17 mouse cellular contexts compared by ENCODE assay signal in the genomic region with DNA sequence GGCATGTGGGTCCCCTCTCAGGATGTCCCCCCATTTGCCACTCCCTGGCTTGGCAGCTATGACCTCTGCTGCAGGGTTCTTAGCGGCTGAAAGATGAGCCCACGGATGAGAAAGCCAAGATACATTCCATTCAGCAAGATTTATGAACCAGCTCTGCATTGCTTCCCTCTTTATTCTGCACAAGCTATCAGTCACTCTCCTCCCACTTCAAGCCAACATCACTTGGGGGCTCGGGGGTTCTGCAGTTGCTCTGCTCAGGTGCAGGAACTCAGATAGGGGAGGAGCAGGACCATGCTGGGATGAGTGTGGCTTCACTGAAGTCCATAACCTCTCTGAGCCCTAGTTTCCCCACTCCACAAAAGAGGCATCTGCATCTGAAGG. TPM values are rescaled to one million over a fixed set of nuclear protein-coding genes. Genes with fewer than 3 reads are reported as not detected.
DNase-seq lines count a peak whose midpoint lies in the region; ATAC-seq and TF ChIP-seq lines count a peak whose summit lies in the region.
"Had no signal": no experiment of that assay in that cellular context is flagged by ENCODE, and none has a peak within 500 bp of the region (broad histone marks: within the 10 kb centered on the region; RNA-seq: fewer than 3 reads in every experiment).

No protein-coding gene starts in this region.

- TF ChIP-seq CTCF in hindbrain, postnatal 0 days (IDR thresholded peaks at IDR 0.05; ENCODE audit: low read depth), result no peak
- no peak for TF ChIP-seq CTCF in left cerebral cortex, adult 2 months (IDR thresholded peaks at IDR 0.05)
- no peak for TF ChIP-seq CTCF in MEL (IDR thresholded peaks at IDR 0.05 in 2 of 3, conservative IDR thresholded peaks at IDR 0.05 in 1 of 3; ENCODE audit: control insufficient read depth in 1 of 3, insufficient read depth in 1 of 3, low read depth in 2 of 3, low read length in 3 of 3, poor library complexity in 1 of 3, severe bottlenecking in 1 of 3)

- no peak for TF ChIP-seq RAD21 in MEL (IDR thresholded peaks at IDR 0.05; ENCODE audit: low read depth, low read length)

- no peaks in the 10 kb centered on the region for H3K9me3 ChIP-seq in hindbrain, embryonic 10.5 days
- no peaks in the 10 kb centered on the region for H3K9me3 ChIP-seq in hindbrain, postnatal 0 days (ENCODE audit: low read length)
- H3K9me3 ChIP-seq in MEL (replicated peaks; ENCODE audit: insufficient read depth, low read length), result no peaks in the 10 kb centered on the region
- H3K9me3 ChIP-seq: embryonic facial prominence, embryonic 10.5 days; liver, embryonic 13.5 days; megakaryocyte, embryonic 14.5 days had no signal

- DNase-seq in hindbrain, embryonic 10.5 days (ENCODE audit: low spot score), result peak; percentile 21
- DNase-seq in hindbrain, postnatal 0 days (ENCODE audit: low spot score), result no peak
- DNase-seq in left cerebral cortex, adult 2 months (ENCODE audit: extremely low spot score in 1 of 2, low spot score in 2 of 2), result no peak
- DNase-seq in left cerebral cortex, postnatal 36 days (ENCODE audit: low spot score in 2 of 2), result no peak
- peak; percentile 79 for DNase-seq in MEL (ENCODE audit: low read depth, low spot score)
- DNase-seq in mesoderm, embryonic 11.5 days (ENCODE audit: low read depth, low spot score), result peak; percentile 52
- DNase-seq: adrenal gland, postnatal 36 days; cerebellum, adult 9-10 months; kidney, adult 11 months; kidney, postnatal 10 days; layer of hippocampus, postnatal 36 days; liver, embryonic 13.5 days; lung, adult 2 months; lung, postnatal 14 days had no signal

- WGBS in hindbrain, embryonic 10.5 days, result 48% methylated on average over 3 of the region's 3 CpGs
- 34% methylated on average over 3 of the region's 3 CpGs for WGBS in hindbrain, postnatal 0 days

- no peaks in the 10 kb centered on the region; the same call in 1 of the 2 replicates for H3K79me2 ChIP-seq in MEL (ENCODE audit: control insufficient read depth, insufficient read depth, low read length, poor library complexity)

- H3K4me3 ChIP-seq in hindbrain, embryonic 10.5 days, result no peak overlapping the region
- no peak overlapping the region for H3K4me3 ChIP-seq in hindbrain, postnatal 0 days (ENCODE audit: low read length)
- no peak overlapping the region for H3K4me3 ChIP-seq in left cerebral cortex, adult 2 months
- peak overlapping the region in 1 of 2 experiments; percentile 3; a peak in 1 of 4 replicates for H3K4me3 ChIP-seq in MEL (ENCODE audit: control insufficient read depth in 1 of 2, insufficient read depth in 1 of 2, low read depth in 2 of 2, low read length in 2 of 2)
- H3K4me3 ChIP-seq: embryonic facial prominence, embryonic 10.5 days; liver, embryonic 13.5 days had no signal

- no peaks in the 10 kb centered on the region for H3K36me3 ChIP-seq in hindbrain, embryonic 10.5 days
- H3K36me3 ChIP-seq in hindbrain, postnatal 0 days (ENCODE audit: insufficient read depth, low read length), result no peaks in the 10 kb centered on the region
- peaks cover 0 to 27% of the 10 kb centered on the region in 2 experiments; a peak in 2 of 4 replicates for H3K36me3 ChIP-seq in MEL (ENCODE audit: control insufficient read depth in 1 of 2, insufficient read depth in 2 of 2, low read length in 2 of 2)
- H3K36me3 ChIP-seq: liver, embryonic 13.5 days had no signal

- TF ChIP-seq EP300 in MEL (IDR thresholded peaks at IDR 0.05; ENCODE audit: low read depth in 1 of 2, low read length in 2 of 2), result peak in 1 of 2 experiments; percentile 49; a peak in 1 of 4 replicates

- intact Hi-C loops in left cerebral cortex, adult 2 months (cut with DNase I), result no loop called here
- intact Hi-C loops in left cerebral cortex, postnatal 36 days (cut with DNase I), result no loop called here

- no peak overlapping the region for H3K4me2 ChIP-seq in hindbrain, postnatal 0 days (ENCODE audit: low read depth, low read length)
- H3K4me2 ChIP-seq: liver, embryonic 13.5 days had no signal

- H3K9ac ChIP-seq in hindbrain, postnatal 0 days (replicated peaks; ENCODE audit: low read length), result no peak overlapping the region
- peak overlapping the region; percentile 60 for H3K9ac ChIP-seq in MEL (ENCODE audit: control insufficient read depth, low read depth, low read length, poor library complexity, severe bottlenecking)
- H3K9ac ChIP-seq: liver, embryonic 13.5 days had no signal

- ATAC-seq in hindbrain, postnatal 0 days, result no peak
- ATAC-seq in megakaryocyte, adult 5-6 weeks (ENCODE audit: poor library complexity, severe bottlenecking), result no peak

- H3K27me3 ChIP-seq in hindbrain, embryonic 10.5 days (ENCODE audit: insufficient read depth, poor library complexity, severe bottlenecking), result no peaks in the 10 kb centered on the region
- 0 out of 2 replicates have a peak, but pooled peaks cover 3% of the 10 kb centered on the region for H3K27me3 ChIP-seq in hindbrain, postnatal 0 days (ENCODE audit: insufficient read depth, low read length)
- H3K27me3 ChIP-seq in MEL (ENCODE audit: control insufficient read depth in 1 of 2, insufficient read depth in 2 of 2, low read length in 2 of 2), result no peaks in the 10 kb centered on the region

- TF ChIP-seq POLR2A in MEL (IDR thresholded peaks at IDR 0.05; ENCODE audit: control insufficient read depth in 1 of 2, insufficient read depth in 1 of 2, low read depth in 1 of 2, low read length in 2 of 2, poor library complexity in 1 of 2), result no peak

- peak overlapping the region; percentile 72; the same call in 1 of the 2 replicates for H3K27ac ChIP-seq in hindbrain, embryonic 10.5 days
- no peak overlapping the region for H3K27ac ChIP-seq in hindbrain, postnatal 0 days
- H3K27ac ChIP-seq in left cerebral cortex, adult 2 months, result peak overlapping the region; percentile 8; the same call in 1 of the 2 replicates
- peak overlapping the region; percentile 99 for H3K27ac ChIP-seq in MEL (ENCODE audit: control insufficient read depth, low read depth, low read length)
- H3K27ac ChIP-seq: embryonic facial prominence, embryonic 10.5 days; liver, embryonic 13.5 days had no signal

- H3K4me1 ChIP-seq in hindbrain, embryonic 10.5 days (replicated peaks), result peaks cover 35% of the 10 kb centered on the region
- no peaks in the 10 kb centered on the region for H3K4me1 ChIP-seq in hindbrain, postnatal 0 days (ENCODE audit: insufficient read depth, low read length)
- H3K4me1 ChIP-seq in MEL (ENCODE audit: control insufficient read depth in 1 of 2, insufficient read depth in 2 of 2, low read length in 2 of 2), result peaks cover 6 to 36% of the 10 kb centered on the region in 2 experiments
- H3K4me1 ChIP-seq: liver, embryonic 13.5 days had no signal

TF ChIP-seq in MEL, 35 proteins besides CTCF, POLR2A, EP300 and RAD21:
- TF ChIP-seq TAL1 (IDR thresholded peaks at IDR 0.05; ENCODE audit: low read length) (no peak), TBP (IDR thresholded peaks at IDR 0.05; ENCODE audit: low read depth, low read length) (peak; percentile 62), NRF1 (IDR thresholded peaks at IDR 0.05; ENCODE audit: insufficient read depth, low read depth, low read length, poor library complexity, severe bottlenecking) (peak; percentile 64)
TF ChIP-seq in MEL: peak in this region for 2.

RNA-seq across cellular contexts. Expression of a gene that starts 48.7 kb away (rescaled TPM):
- polyA plus RNA-seq in hindbrain, embryonic 10.5 days (2016; fragmentation: Nextera tagmentation; extraction: Ambion mirVana), result 28.5 and 32.2 TPM in 2 replicates
- total RNA-seq in hindbrain, postnatal 0 days (2014; rRNA removed), result 50.6 and 50.9 TPM in 2 replicates
- polyA plus RNA-seq in hindbrain, postnatal 0 days (2015; fragmentation: Nextera tagmentation; extraction: Ambion mirVana), result 18.5 and 21.2 TPM in 2 replicates
- total RNA-seq in left cerebral cortex, adult 2 months (2021), result 1 to 10 TPM; 5.7 to 8.0 TPM
- 1 to 10 TPM; 4.0 to 6.8 TPM for total RNA-seq in left cerebral cortex, postnatal 36 days (2021)
- total RNA-seq in MEL (2012; rRNA removed), result 2.3 and 4.4 TPM in 2 replicates
- 1 to 10 TPM in 1 of 2 experiments, not detected in 1; 1.9 TPM for polyA plus RNA-seq in MEL (2012; ENCODE audit: insufficient read depth in 1 of 2, insufficient read length in 2 of 2, low read depth in 1 of 2, low replicate concordance in 2 of 2, missing spikeins in 1 of 2)
- not detected in 2 replicates for total RNA-seq in megakaryocyte, adult 5-6 weeks (2015)
- not detected in 2 replicates for total RNA-seq in megakaryocyte, adult 5-6 weeks (2017)

Comparison
In these comparisons a context has a peak if more than half of its experiments do, and no peak if none do; other contexts are left out.
1. DNase-seq: peak in hindbrain, embryonic 10.5 days (single experiment), MEL (single experiment) and mesoderm, embryonic 11.5 days (single experiment); none in hindbrain, postnatal 0 days (single experiment), left cerebral cortex, adult 2 months (0 of 2) and left cerebral cortex, postnatal 36 days (0 of 2).